Mouse (Mus musculus) olfactory bulb, adult 2 months (tissue): ENCODE measurements around the gene Rps6kb2. TPM values are rescaled to one million over a fixed set of nuclear protein-coding genes. Genes with fewer than 3 reads are reported as not detected.
"Not testable (repeated sequence)": the region's sequence is repeated elsewhere in the genome, so short reads cannot be mapped to it uniquely, and the experiment has no call there.

Source experiments
- H3K27ac ChIP-seq: fragments of 200-500 bp; 2 replicates; pipeline ENCODE4 v1.5.1; 2012; ENCODE audit warnings: low read depth, low read length; ENCODE audit not compliant: insufficient read depth
- H3K4me1 ChIP-seq: fragments of 200-500 bp; 2 replicates; pipeline ENCODE4 v1.6.1; 2012; ENCODE audit warnings: low read length; ENCODE audit not compliant: control insufficient read depth, insufficient read depth
- H3K4me3 ChIP-seq: fragments of 200-500 bp; 2 replicates; pipeline ENCODE4 v1.5.1; 2012; ENCODE audit warnings: mild to moderate bottlenecking, low read depth, low read length, moderate library complexity; ENCODE audit not compliant: insufficient read depth
- CTCF ChIP-seq: fragments of 200-500 bp; IDR thresholded peaks from 2 replicates; pipeline ENCODE4 v1.5.1; 2012; ENCODE audit warnings: low read depth, mild to moderate bottlenecking, low read length, moderate library complexity; ENCODE audit not compliant: insufficient read depth
- POLR2A ChIP-seq: fragments of 200-500 bp; IDR thresholded peaks from 2 replicates; pipeline ENCODE4 v1.6.1; 2012; ENCODE audit warnings: mild to moderate bottlenecking, low read depth, low read length, moderate library complexity; ENCODE audit not compliant: insufficient read depth
- WGBS: fragments of 180-500 bp; shearing (Covaris S2); methylation state at CpG from one replicate; pipeline ENCODE4 v1.1.7; 2018; 5-methylcytosine and 5-hydroxymethylcytosine counted together
- polyA plus RNA-seq: library from polyadenylated mRNA; stranded (reverse); fragments of >200 nt; gene quantifications from 2 replicates; pipeline ENCODE4 v1.2.4, GENCODE M21; 2012; ENCODE audit warnings: low replicate concordance; ENCODE audit not compliant: missing spikeins, insufficient read depth, insufficient read length

Rps6kb2 gene
- polyA plus RNA-seq, 1 experiment, result not detected

GRCm38 (mm10) chr19:4136463-4136862, 26.7 kb downstream of the Rps6kb2 start:
- no peak overlapping the region for H3K4me3 ChIP-seq
- no peak overlapping the region for H3K27ac ChIP-seq
- WGBS, result 83% methylated on average over 5 of the region's 5 CpGs

GRCm38 (mm10) chr19:4135963-4136345, 27.2 kb downstream of the Rps6kb2 start:
- 26% methylated on average over 8 of the region's 8 CpGs for WGBS
- H3K4me3 ChIP-seq, H3K27ac ChIP-seq, H3K4me1 ChIP-seq: not testable (repeated sequence)

More at GRCm38 (mm10) chr19:4136463-4136862, 26.7 kb downstream of the Rps6kb2 start:
- no peak for TF ChIP-seq POLR2A
- H3K4me1 ChIP-seq, result peaks cover 2% of the 10 kb centered on the region; the same call in 1 of the 2 replicates

- not testable (repeated sequence) for H3K4me3 ChIP-seq, H3K27ac ChIP-seq, H3K4me1 ChIP-seq
- WGBS, result 88% methylated on average over 6 of the region's 6 CpGs
Measured at GRCm38 (mm10) chr19:4135229-4135962, 27.8 kb downstream of the Rps6kb2 start.

- TF ChIP-seq CTCF (no peak), POLR2A (no peak)
- 84% methylated on average over 4 of the region's 4 CpGs for WGBS
- peaks cover 2% of the 10 kb centered on the region; the same call in 1 of the 2 replicates for H3K4me1 ChIP-seq
- no peak overlapping the region for H3K27ac ChIP-seq
- no peak overlapping the region for H3K4me3 ChIP-seq
Measured at GRCm38 (mm10) chr19:4134354-4134753, 28.8 kb downstream of the Rps6kb2 start.

- Histone ChIP-seq H3K4me1 (peaks cover 10% of the 10 kb centered on the region), H3K27ac (no peak overlapping the region), H3K4me3 (no peak overlapping the region)
- TF ChIP-seq CTCF (no peak), POLR2A (no peak)
- WGBS, result 69% methylated on average over 2 of the region's 2 CpGs
Measured at GRCm38 (mm10) chr19:4131768-4132167, 31.4 kb downstream of the Rps6kb2 start.

- H3K27ac ChIP-seq, result no peak overlapping the region
- no peak for TF ChIP-seq CTCF
- TF ChIP-seq POLR2A, result no peak
- no peak overlapping the region for H3K4me3 ChIP-seq
- 86% methylated on average over 5 of the region's 5 CpGs for WGBS
- H3K4me1 ChIP-seq, result peaks cover 12% of the 10 kb centered on the region
Measured at GRCm38 (mm10) chr19:4131075-4131474, 32.1 kb downstream of the Rps6kb2 start.

GRCm38 (mm10) chr19:4130106-4130505, 33.0 kb downstream of the Rps6kb2 start:
- Histone ChIP-seq H3K4me1 (peaks cover 12% of the 10 kb centered on the region), H3K27ac (no peak overlapping the region), H3K4me3 (no peak overlapping the region)
- TF ChIP-seq CTCF (no peak), POLR2A (no peak)
- WGBS, result 93% methylated on average over 4 of the region's 4 CpGs

GRCm38 (mm10) chr19:4129462-4129861, 33.7 kb downstream of the Rps6kb2 start:
- Histone ChIP-seq H3K27ac (no peak overlapping the region), H3K4me1 (peaks cover 12% of the 10 kb centered on the region), H3K4me3 (no peak overlapping the region)
- 91% methylated on average over 7 of the region's 7 CpGs for WGBS
- TF ChIP-seq POLR2A (no peak), CTCF (no peak)

GRCm38 (mm10) chr19:4126759-4127495, 36.2 kb downstream of the Rps6kb2 start:
- peak overlapping the region; percentile 77 for H3K4me3 ChIP-seq
- no peak for TF ChIP-seq POLR2A
- no peak for TF ChIP-seq CTCF
- 58% methylated on average over 7 of the region's 7 CpGs for WGBS
- no peak overlapping the region for H3K27ac ChIP-seq
- peaks cover 12% of the 10 kb centered on the region for H3K4me1 ChIP-seq
